Mouse (Mus musculus) neural tube, embryonic 14.5 days (tissue): ENCODE measurements around the gene Fam169b. TPM values are rescaled to one million over a fixed set of nuclear protein-coding genes. Genes with fewer than 3 reads are reported as not detected.
A peak's percentile ranks its signal among the peaks of the same experiment; 100 is the strongest.

Experiments
- ATAC-seq: fragments of 200-750 bp; cut with Nextera tagmentation; 2 replicates; pipeline ENCODE4 v1.8.0; 2017; ENCODE audit warnings: low read depth, mild to moderate bottlenecking, moderate TSS enrichment, moderate library complexity
- H3K27ac ChIP-seq: fragments of 300-500 bp; sonication (generic); 2 replicates; pipeline ENCODE4 v1.5.1; 2014; ENCODE audit warnings: low read depth, mild to moderate bottlenecking, control low read depth, low read length, moderate library complexity, mixed read lengths
- H3K27me3 ChIP-seq: fragments of 300-500 bp; sonication (generic); 2 replicates; pipeline ENCODE4 v1.6.1; 2014; ENCODE audit warnings: low read length; ENCODE audit not compliant: control insufficient read depth, insufficient read depth
- H3K36me3 ChIP-seq: fragments of 300-500 bp; sonication (generic); 2 replicates; pipeline ENCODE4 v1.6.1; 2014; ENCODE audit warnings: low read length, mixed read lengths; ENCODE audit not compliant: control insufficient read depth, insufficient read depth
- H3K4me1 ChIP-seq: fragments of 300-500 bp; sonication (generic); 2 replicates; pipeline ENCODE4 v1.6.1; 2014; ENCODE audit warnings: low read length; ENCODE audit not compliant: control insufficient read depth, insufficient read depth
- H3K4me2 ChIP-seq: fragments of 300-500 bp; sonication (generic); 2 replicates; pipeline ENCODE4 v1.6.1; 2014; ENCODE audit warnings: mild to moderate bottlenecking, low read depth, low read length, control low read depth
- H3K4me3 ChIP-seq: fragments of 300-500 bp; sonication (generic); 2 replicates; pipeline ENCODE4 v1.5.1; 2014; ENCODE audit warnings: low read depth, low read length, control low read depth, mixed read lengths
- H3K9ac ChIP-seq: fragments of 300-500 bp; sonication (generic); replicated peaks from 2 replicates; pipeline ENCODE4 v1.6.1; 2014; ENCODE audit warnings: low read depth, mild to moderate bottlenecking, control low read depth, low read length, mixed read lengths
- H3K9me3 ChIP-seq: fragments of 300-500 bp; sonication (generic); 2 replicates; pipeline ENCODE4 v1.6.1; 2016; ENCODE audit warnings: low read length; ENCODE audit not compliant: control insufficient read depth
- WGBS: fragments of 180-500 bp; shearing (Covaris S2); extraction: QIAGEN DNeasy Blood & Tissue Kit; methylation state at CpG from one replicate; pipeline ENCODE4 v1.1.7; 2014; 5-methylcytosine and 5-hydroxymethylcytosine counted together
- polyA plus RNA-seq: library from polyadenylated mRNA; unstranded; fragments of >200 nt; fragmentation: Nextera tagmentation; extraction: Ambion mirVana; gene quantifications from 2 replicates; pipeline ENCODE4 v1.2.1, GENCODE M21; 2014

Fam169b gene
- polyA plus RNA-seq, 1 experiment from 2014 or later, result not detected

GRCm38 (mm10) chr7:68259523-68260081, 14.0 kb upstream of the Fam169b start:
- Histone ChIP-seq H3K27me3 (no peaks in the 10 kb centered on the region), H3K9ac (no peak overlapping the region), H3K27ac (no peak overlapping the region), H3K4me3 (no peak overlapping the region), H3K4me2 (no peak overlapping the region), H3K9me3 (no peaks in the 10 kb centered on the region), H3K4me1 (peaks cover 7% of the 10 kb centered on the region; the same call in 1 of the 2 replicates), H3K36me3 (no peaks in the 10 kb centered on the region)
- no peak for ATAC-seq
- 92% methylated on average over 6 of the region's 6 CpGs for WGBS

- H3K27me3 ChIP-seq, result no peaks in the 10 kb centered on the region
- no peak overlapping the region for H3K9ac ChIP-seq
- peaks cover 8% of the 10 kb centered on the region; the same call in 1 of the 2 replicates for H3K4me1 ChIP-seq
- no peaks in the 10 kb centered on the region for H3K9me3 ChIP-seq
- H3K27ac ChIP-seq, result no peak overlapping the region
- H3K36me3 ChIP-seq, result no peaks in the 10 kb centered on the region
- no peak overlapping the region for H3K4me2 ChIP-seq
- no peak for ATAC-seq
- H3K4me3 ChIP-seq, result no peak overlapping the region
- WGBS, result 44% methylated on average over 8 of the region's 8 CpGs
These were observed 10.9 kb upstream of the Fam169b start for GRCm38 (mm10) chr7:68262612-68263200.

- no peaks in the 10 kb centered on the region for H3K27me3 ChIP-seq
- no peaks in the 10 kb centered on the region for H3K36me3 ChIP-seq
- ATAC-seq, result no peak
- 59% methylated on average over 8 of the region's 8 CpGs for WGBS
- no peak overlapping the region for H3K9ac ChIP-seq
- peak overlapping the region; percentile 45; the same call in 1 of the 2 replicates for H3K4me2 ChIP-seq
- no peak overlapping the region for H3K4me3 ChIP-seq
- no peaks in the 10 kb centered on the region for H3K9me3 ChIP-seq
- no peak overlapping the region for H3K27ac ChIP-seq
- peaks cover 8% of the 10 kb centered on the region; the same call in 1 of the 2 replicates for H3K4me1 ChIP-seq
These were observed 10.2 kb upstream of the Fam169b start for GRCm38 (mm10) chr7:68263346-68264027.

GRCm38 (mm10) chr7:68264028-68264453, 9.6 kb upstream of the Fam169b start, which contains the start of gene Pgpep1l:
Gene Pgpep1l, minus strand, starts transcription at chr7:68264233.
- no peak within 1 kb of the TSS for H3K27ac ChIP-seq
- H3K36me3 ChIP-seq, result no peaks in the 10 kb centered on the region
- H3K4me1 ChIP-seq, result peaks cover 8% of the 10 kb centered on the region; the same call in 1 of the 2 replicates
- H3K9ac ChIP-seq, result no peak within 1 kb of the TSS
- 6% methylated on average over 25 of the region's 25 CpGs for WGBS
- peak; percentile 61; the same call in 1 of the 2 replicates for ATAC-seq
- H3K4me2 ChIP-seq, result peak within 1 kb of the TSS; percentile 45
- H3K9me3 ChIP-seq, result no peaks in the 10 kb centered on the region
- H3K4me3 ChIP-seq, result peak within 1 kb of the TSS; percentile 20; the same call in 1 of the 2 replicates
- H3K27me3 ChIP-seq, result no peaks in the 10 kb centered on the region

GRCm38 (mm10) chr7:68264531-68264930, 9.1 kb upstream of the Fam169b start:
- no peak for ATAC-seq
- Histone ChIP-seq H3K4me2 (peak overlapping the region; percentile 45), H3K9ac (no peak overlapping the region), H3K4me3 (peak overlapping the region; percentile 9; the same call in 1 of the 2 replicates), H3K9me3 (no peaks in the 10 kb centered on the region), H3K27me3 (no peaks in the 10 kb centered on the region), H3K27ac (no peak overlapping the region), H3K36me3 (no peaks in the 10 kb centered on the region), H3K4me1 (peaks cover 8% of the 10 kb centered on the region; the same call in 1 of the 2 replicates)
- 13% methylated on average over 14 of the region's 14 CpGs for WGBS

- no peaks in the 10 kb centered on the region for H3K9me3 ChIP-seq
- 8% methylated on average over 7 of the region's 7 CpGs for WGBS
These were observed 8.2 kb upstream of the Fam169b start for GRCm38 (mm10) chr7:68265391-68265790.

GRCm38 (mm10) chr7:68266691-68267090, 6.9 kb upstream of the Fam169b start:
- no peak for ATAC-seq
- H3K4me1 ChIP-seq, result peaks cover 8% of the 10 kb centered on the region; the same call in 1 of the 2 replicates
- no peak overlapping the region for H3K4me3 ChIP-seq
- H3K9ac ChIP-seq, result no peak overlapping the region
- no peaks in the 10 kb centered on the region for H3K27me3 ChIP-seq
- H3K27ac ChIP-seq, result no peak overlapping the region
- H3K4me2 ChIP-seq, result no peak overlapping the region
- H3K36me3 ChIP-seq, result no peaks in the 10 kb centered on the region
- WGBS, result 12% methylated on average over 6 of the region's 6 CpGs
- H3K9me3 ChIP-seq, result no peaks in the 10 kb centered on the region

More at GRCm38 (mm10) chr7:68265391-68265790, 8.2 kb upstream of the Fam169b start:
- no peak for ATAC-seq
- Histone ChIP-seq H3K27ac (no peak overlapping the region), H3K4me2 (no peak overlapping the region), H3K9ac (no peak overlapping the region), H3K36me3 (no peaks in the 10 kb centered on the region), H3K4me1 (peaks cover 8% of the 10 kb centered on the region; the same call in 1 of the 2 replicates), H3K4me3 (no peak overlapping the region), H3K27me3 (no peaks in the 10 kb centered on the region)

- ATAC-seq, result no peak
- 77% methylated on average over 4 of the region's 4 CpGs for WGBS
These were observed 3.1 kb upstream of the Fam169b start for GRCm38 (mm10) chr7:68270551-68270950.

GRCm38 (mm10) chr7:68271816-68272215, 1.8 kb upstream of the Fam169b start:
- WGBS, result 95% methylated on average over 6 of the region's 6 CpGs
- H3K27ac ChIP-seq, result no peak overlapping the region
- H3K9ac ChIP-seq, result no peak overlapping the region
- no peak overlapping the region for H3K4me3 ChIP-seq
- H3K36me3 ChIP-seq, result no peaks in the 10 kb centered on the region
- H3K9me3 ChIP-seq, result no peaks in the 10 kb centered on the region
- H3K4me1 ChIP-seq, result peaks cover 7% of the 10 kb centered on the region
- peaks cover 3% of the 10 kb centered on the region; the same call in 1 of the 2 replicates for H3K27me3 ChIP-seq
- ATAC-seq, result no peak
- H3K4me2 ChIP-seq, result no peak overlapping the region

More at GRCm38 (mm10) chr7:68270551-68270950, 3.1 kb upstream of the Fam169b start:
- Histone ChIP-seq H3K4me1 (no peaks in the 10 kb centered on the region), H3K36me3 (no peaks in the 10 kb centered on the region), H3K27ac (no peak overlapping the region), H3K9me3 (no peaks in the 10 kb centered on the region), H3K9ac (no peak overlapping the region), H3K27me3 (no peaks in the 10 kb centered on the region), H3K4me2 (no peak overlapping the region), H3K4me3 (no peak overlapping the region)
